Mouse (Mus musculus): ENCODE results near the gene Arhgef28. TPM values are rescaled to one million over a fixed set of nuclear protein-coding genes. Genes with fewer than 3 reads are reported as not detected.

Gene Arhgef28
- polyA plus RNA-seq (2012; rRNA removed) = 8.7 and 11.3 TPM in 2 replicates

DNA sequence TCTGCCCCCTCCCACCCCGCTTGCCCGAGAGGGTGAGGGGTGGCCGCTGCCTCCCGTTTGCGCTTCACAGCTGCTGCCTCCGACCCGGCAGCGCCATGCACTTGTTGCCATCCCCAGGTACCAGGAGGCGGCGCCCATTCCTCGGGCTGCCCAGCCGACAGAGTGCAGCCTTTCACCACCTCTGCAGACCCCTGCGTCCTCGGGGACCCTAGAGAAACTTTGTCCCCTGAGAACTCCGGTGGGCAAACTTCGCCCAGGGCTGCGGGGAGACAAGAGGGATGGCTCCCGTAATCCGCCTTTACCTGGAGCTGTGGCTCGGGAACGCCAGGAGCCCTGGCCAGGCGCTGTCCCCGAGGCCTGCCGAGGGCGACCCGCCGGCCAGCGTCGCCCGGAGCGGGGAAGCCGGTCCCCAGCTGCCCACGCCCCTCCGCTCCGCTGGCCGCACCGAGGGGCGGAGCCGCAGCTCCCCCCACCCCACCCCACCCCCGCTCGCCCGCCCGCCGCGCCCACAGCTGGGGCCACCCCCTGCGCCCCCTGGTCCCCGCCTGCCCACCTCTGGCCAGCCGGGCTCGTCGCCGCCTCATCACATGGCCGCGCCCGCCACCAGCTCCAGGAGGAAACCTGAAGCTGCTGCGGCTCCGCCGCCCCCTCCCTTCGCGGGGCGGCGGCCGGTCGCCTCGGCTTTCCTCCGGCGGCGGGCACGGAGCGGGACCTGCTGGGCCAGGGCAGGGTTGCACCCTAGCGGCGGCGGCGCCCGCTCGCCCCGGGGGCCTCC lies at the start of gene Arhgef28:
Gene Arhgef28 (minus strand): TSS at position 669 of the 775 bp plus-strand sequence.
- TF ChIP-seq CTCF (IDR thresholded peaks at IDR 0.05; ENCODE audit: borderline replicate concordance, extremely low read depth, insufficient read depth, insufficient read length) (peak; percentile 33; the same call in 1 of the 2 replicates), POLR2A (IDR thresholded peaks at IDR 0.05; ENCODE audit: borderline replicate concordance, extremely low read depth, insufficient read depth, insufficient read length, poor library complexity, severe bottlenecking) (0 out of 2 replicates have a peak, but pooled peaks have one; percentile 11)
- peak; percentile 69 for DNase-seq (ENCODE audit: low read depth)

DNA sequence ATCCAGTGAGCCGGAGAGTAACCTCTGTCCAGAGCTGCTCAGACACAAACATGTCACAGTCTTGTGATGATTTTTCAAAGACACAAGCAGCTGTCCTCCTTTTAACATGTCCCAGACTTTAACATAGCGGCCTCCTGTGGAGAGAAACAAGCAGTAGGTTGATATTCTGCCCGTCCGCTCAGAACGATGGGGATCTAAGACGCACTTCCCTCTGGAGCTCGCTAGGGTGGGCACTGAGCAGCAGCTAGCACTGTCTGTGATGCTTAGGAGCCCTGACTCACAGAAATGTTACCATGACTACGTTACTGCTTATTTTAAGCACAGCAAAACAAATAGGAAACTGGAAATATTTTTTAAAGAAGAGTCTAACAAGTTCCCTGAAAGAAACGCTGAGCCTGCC lies 48.7 kb upstream of the Arhgef28 start:
- no peak for TF ChIP-seq CTCF (IDR thresholded peaks at IDR 0.05; ENCODE audit: borderline replicate concordance, extremely low read depth, insufficient read depth, insufficient read length)
- TF ChIP-seq POLR2A (IDR thresholded peaks at IDR 0.05; ENCODE audit: borderline replicate concordance, extremely low read depth, insufficient read depth, insufficient read length, poor library complexity, severe bottlenecking) = no peak
- no peak for DNase-seq (ENCODE audit: low read depth)

DNA sequence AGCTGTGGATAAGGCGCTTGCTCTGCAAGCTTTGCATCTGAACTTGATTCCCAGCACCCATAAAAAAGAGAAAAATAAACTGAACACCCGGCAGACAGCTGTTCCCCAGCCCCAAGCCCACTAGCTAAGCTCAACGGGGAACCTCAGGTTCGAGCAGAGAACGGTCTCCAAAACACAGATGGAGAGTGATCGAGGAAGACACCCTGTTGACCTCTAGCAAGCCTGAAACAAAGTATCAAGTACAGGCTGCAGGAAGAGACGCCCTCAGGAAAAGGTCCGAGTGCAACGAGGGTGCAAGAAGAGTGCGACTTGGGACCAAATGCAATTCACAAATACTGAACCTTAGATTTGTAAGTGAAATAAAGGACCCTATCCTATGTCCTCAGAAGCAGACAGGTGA lies 43.4 kb upstream of the Arhgef28 start:
- DNase-seq (ENCODE audit: low read depth) = no peak
- no peak for TF ChIP-seq CTCF (IDR thresholded peaks at IDR 0.05; ENCODE audit: borderline replicate concordance, extremely low read depth, insufficient read depth, insufficient read length)
- no peak for TF ChIP-seq POLR2A (IDR thresholded peaks at IDR 0.05; ENCODE audit: borderline replicate concordance, extremely low read depth, insufficient read depth, insufficient read length, poor library complexity, severe bottlenecking)

DNA sequence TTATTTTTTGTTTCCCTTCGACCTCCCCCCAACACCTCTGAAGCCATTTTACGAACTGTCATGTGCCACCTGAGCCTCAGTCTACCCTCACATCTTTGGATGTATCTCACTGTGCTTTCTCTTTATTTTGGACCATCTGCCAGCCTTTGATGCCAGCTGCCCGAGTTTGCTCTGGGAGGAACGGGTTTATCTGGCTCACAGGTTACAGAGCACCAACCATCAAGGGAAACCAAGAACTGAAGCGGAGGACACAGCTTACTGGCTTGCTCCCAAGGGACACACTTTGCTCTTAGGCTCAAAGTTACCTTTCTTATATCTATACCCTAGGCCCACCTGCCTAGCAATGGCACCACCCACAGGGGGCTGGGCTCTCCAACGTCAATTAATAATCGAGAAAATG lies 39.1 kb upstream of the Arhgef28 start:
- DNase-seq (ENCODE audit: low read depth) = no peak
- TF ChIP-seq POLR2A (IDR thresholded peaks at IDR 0.05; ENCODE audit: borderline replicate concordance, extremely low read depth, insufficient read depth, insufficient read length, poor library complexity, severe bottlenecking) = no peak
- TF ChIP-seq CTCF (IDR thresholded peaks at IDR 0.05; ENCODE audit: borderline replicate concordance, extremely low read depth, insufficient read depth, insufficient read length) = no peak

DNA sequence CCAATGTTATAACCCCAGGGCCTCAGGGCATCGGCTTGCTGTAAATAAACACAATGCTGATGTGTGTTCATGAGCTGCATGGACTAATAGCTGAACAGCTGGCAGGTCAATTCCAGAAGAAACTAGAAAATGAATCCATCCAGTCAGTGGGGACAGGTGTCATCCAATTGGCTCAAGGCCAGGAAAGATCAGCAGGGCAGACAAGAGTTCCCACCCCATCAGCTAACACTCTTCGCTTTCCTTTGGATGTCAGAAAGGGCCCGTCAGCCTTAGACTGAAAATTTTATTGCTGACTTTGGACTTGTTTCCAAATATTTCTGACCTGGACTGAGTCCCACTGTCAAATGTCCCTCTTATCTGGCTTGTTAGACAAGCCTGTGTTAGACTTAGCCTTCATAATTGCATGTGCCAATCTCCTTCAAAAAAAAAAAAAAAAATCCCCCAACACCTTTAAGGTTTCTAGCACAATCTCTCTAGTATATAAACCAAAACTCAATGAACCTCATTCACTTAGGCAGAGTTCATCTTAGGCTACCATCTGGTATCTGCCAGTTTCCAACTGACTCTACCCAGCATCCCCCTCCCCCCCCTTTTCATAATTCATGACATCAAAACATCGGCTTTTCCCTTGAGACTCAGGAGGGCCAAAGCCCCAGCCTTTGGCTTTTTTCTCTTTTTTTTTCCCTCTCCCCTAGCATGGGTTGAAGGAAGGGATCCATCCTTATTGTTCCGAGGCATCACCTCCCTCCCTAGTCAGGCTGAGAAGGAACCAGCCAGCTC lies 38.5 kb upstream of the Arhgef28 start:
- TF ChIP-seq POLR2A (IDR thresholded peaks at IDR 0.05; ENCODE audit: borderline replicate concordance, extremely low read depth, insufficient read depth, insufficient read length, poor library complexity, severe bottlenecking) = no peak
- no peak for TF ChIP-seq CTCF (IDR thresholded peaks at IDR 0.05; ENCODE audit: borderline replicate concordance, extremely low read depth, insufficient read depth, insufficient read length)
- peak; percentile 31 for DNase-seq (ENCODE audit: low read depth)

DNA sequence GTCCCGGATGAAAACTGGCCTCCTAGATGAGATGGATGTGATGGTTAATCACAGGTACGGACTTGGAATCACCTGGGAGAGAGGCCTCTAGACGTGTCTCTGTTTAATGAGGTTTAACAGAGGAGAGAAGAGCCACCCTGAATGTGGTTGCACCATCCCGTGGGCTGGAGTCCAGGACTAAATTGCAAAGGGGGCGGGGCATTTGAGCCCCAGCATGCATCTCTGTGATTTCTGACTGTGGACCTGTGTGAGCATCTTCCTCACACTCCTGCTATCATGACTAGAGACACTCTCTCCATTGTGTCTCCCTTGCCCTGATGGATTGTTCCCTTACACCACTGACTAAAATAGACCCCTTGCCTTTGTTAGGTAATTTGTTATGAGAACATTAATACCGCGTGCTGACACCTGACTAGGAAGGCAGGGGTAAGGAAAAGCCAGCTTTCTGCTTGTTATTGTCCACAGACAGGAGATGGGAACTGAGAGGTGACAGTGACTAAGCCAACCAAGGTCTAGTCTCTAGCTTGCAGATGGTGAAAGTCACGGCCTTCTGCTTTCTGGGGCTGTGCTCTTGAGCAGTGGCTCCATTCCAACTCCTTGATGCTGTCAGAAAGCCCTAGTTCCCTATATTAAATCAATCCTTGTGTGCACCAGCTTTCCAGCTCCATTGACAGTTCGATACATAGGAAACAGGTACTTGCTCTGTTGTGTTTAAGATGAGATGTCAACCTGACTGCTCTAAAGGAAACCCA lies 35.5 kb upstream of the Arhgef28 start:
- TF ChIP-seq POLR2A (IDR thresholded peaks at IDR 0.05; ENCODE audit: borderline replicate concordance, extremely low read depth, insufficient read depth, insufficient read length, poor library complexity, severe bottlenecking) (no peak), CTCF (IDR thresholded peaks at IDR 0.05; ENCODE audit: borderline replicate concordance, extremely low read depth, insufficient read depth, insufficient read length) (no peak)

DNA sequence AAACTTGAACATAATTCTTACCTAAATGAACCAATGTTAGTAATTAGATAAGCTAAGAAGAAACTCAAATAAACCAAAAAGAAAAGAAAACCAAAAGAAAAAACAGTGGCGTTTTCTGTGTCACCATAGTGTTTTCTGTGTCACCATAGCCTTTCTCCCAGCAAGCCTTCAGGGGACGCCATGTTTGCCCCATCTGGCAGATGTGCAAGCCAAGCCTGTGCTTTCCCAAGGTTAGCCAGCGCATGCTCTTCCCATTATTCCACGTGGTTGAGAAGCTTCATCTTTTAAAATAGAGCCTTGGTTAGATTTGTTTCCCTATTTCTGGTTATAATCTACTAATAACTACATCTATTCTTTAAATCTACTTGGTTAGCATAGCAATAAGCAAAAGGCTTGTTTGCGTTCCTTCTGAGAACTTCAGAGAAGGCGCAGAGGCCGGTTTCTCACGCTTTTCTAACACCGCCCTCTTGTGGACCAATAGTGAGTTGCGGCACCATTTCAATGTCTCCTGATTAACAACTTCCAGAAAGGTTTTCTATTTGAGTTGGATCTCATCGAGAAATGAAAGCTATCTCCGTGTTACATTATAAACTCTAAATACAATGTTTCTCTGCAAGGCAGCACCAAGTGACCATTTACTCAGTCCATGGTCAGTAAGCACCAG lies 33.9 kb upstream of the Arhgef28 start:
- peak; percentile 83 for DNase-seq (ENCODE audit: low read depth)
- TF ChIP-seq POLR2A (IDR thresholded peaks at IDR 0.05; ENCODE audit: borderline replicate concordance, extremely low read depth, insufficient read depth, insufficient read length, poor library complexity, severe bottlenecking) (no peak), CTCF (IDR thresholded peaks at IDR 0.05; ENCODE audit: borderline replicate concordance, extremely low read depth, insufficient read depth, insufficient read length) (peak; percentile 89)

More for the DNA sequence above, 35.5 kb upstream of the Arhgef28 start:
- DNase-seq (ENCODE audit: low read depth) = no peak

DNA sequence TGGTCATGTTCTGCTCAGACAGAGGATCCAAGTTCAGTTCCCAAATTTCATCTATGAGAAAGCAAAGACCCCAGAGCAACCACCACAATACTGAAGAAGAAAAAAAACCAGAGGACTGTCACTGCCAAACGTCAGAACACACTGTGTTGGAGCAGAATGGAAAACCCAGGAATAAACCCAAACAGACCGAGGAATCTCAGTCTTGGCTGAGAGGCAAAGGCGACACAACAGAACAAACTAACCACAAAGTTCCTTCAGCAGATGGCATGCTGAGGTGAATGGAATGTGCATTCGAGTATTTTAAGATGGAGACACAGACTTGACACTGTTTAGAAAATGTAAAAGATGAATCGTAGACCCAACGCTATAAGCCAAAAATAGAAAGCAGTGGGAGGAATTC lies 29.2 kb upstream of the Arhgef28 start:
- DNase-seq (ENCODE audit: low read depth) = no peak
- TF ChIP-seq CTCF (IDR thresholded peaks at IDR 0.05; ENCODE audit: borderline replicate concordance, extremely low read depth, insufficient read depth, insufficient read length) = no peak
- no peak for TF ChIP-seq POLR2A (IDR thresholded peaks at IDR 0.05; ENCODE audit: borderline replicate concordance, extremely low read depth, insufficient read depth, insufficient read length, poor library complexity, severe bottlenecking)

DNA sequence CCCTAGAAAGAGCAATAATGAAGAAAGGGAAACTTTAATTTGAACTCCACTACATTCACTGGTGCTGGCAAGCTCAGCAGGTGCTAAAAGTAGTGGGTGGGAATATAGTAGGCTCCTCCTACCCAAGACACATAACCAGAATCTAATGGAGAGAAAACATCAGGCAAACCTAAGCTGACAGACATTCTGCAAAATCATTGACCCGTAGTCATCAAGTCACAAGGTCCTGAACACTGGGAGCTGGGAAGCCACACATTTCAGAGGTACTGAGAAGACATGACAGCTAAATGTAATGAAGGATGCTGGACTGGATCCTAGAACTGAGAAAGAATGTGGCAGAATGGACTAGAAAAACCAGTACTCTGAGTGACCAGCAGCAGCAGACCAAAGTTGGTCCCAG lies 24.3 kb upstream of the Arhgef28 start:
- TF ChIP-seq POLR2A (IDR thresholded peaks at IDR 0.05; ENCODE audit: borderline replicate concordance, extremely low read depth, insufficient read depth, insufficient read length, poor library complexity, severe bottlenecking) (no peak), CTCF (IDR thresholded peaks at IDR 0.05; ENCODE audit: borderline replicate concordance, extremely low read depth, insufficient read depth, insufficient read length) (no peak)

DNA sequence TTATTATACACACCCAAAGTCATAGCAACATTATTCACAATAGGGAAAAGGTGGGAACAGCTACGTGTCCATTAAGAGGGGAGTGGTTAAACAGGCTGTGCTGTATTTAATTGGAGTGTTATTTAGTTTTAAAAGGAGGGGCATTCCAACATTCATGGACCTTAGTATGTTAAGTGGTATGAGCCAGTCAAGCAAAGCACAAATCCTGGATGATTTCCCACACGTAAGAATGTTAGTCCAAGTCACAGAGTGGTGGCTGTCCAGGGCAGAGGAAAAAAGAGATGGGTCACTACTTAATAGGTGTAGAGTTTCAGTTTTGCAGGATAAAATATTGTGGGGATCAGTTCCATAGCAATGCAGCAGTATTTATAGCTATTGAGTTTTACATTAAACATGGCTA lies 20.0 kb upstream of the Arhgef28 start:
- TF ChIP-seq POLR2A (IDR thresholded peaks at IDR 0.05; ENCODE audit: borderline replicate concordance, extremely low read depth, insufficient read depth, insufficient read length, poor library complexity, severe bottlenecking) = no peak
- TF ChIP-seq CTCF (IDR thresholded peaks at IDR 0.05; ENCODE audit: borderline replicate concordance, extremely low read depth, insufficient read depth, insufficient read length) = no peak
- no peak for DNase-seq (ENCODE audit: low read depth)

More for the DNA sequence above, 24.3 kb upstream of the Arhgef28 start:
- DNase-seq (ENCODE audit: low read depth) = no peak
